Mouse (Mus musculus) A20 (cell line): ENCODE measurements around the gene Gm20605.

ENCODE experiments used
- DNase-seq: peaks from one replicate; pipeline ENCODE4 v3.0.0-alpha.2; 2011; ENCODE audit warnings: low read depth, low spot score

Gm20605 gene

GRCm38 (mm10) chr5:137628498-137629305 is at the start of gene Gm20605, which contains the start of the genes Fbxo24 and Lrch4:
TSS of gene Gm20605 (plus strand) at chr5:137629175.
TSS of gene Fbxo24 (minus strand) at chr5:137629002.
TSS of gene Lrch4 (plus strand) at chr5:137629121.
- DNase-seq: peak; percentile 100

GRCm38 (mm10) chr5:137580246-137580645 is 48.7 kb upstream of the Gm20605 start:
- DNase-seq: no peak

DNA sequence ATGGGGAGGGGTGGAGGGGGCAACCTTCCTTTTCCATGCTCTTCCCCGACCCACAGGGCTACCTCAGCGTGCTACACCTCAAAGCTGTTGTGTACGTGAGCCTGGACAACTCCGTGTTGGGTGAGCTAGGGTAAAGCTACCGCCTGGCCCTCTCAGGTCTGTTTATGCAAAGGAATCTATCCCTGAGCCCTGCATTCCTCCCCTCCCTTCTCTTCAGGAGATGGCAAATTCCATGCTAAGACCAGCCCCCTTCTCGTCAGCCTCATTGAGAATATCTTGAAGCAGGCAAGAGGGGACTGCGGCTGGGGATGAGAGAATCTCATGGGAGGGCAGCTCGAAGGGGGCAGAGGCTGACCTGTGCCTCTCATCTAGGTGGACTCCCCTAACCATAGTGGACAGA is 46.3 kb upstream of the Gm20605 start:
- no peak for DNase-seq

DNA sequence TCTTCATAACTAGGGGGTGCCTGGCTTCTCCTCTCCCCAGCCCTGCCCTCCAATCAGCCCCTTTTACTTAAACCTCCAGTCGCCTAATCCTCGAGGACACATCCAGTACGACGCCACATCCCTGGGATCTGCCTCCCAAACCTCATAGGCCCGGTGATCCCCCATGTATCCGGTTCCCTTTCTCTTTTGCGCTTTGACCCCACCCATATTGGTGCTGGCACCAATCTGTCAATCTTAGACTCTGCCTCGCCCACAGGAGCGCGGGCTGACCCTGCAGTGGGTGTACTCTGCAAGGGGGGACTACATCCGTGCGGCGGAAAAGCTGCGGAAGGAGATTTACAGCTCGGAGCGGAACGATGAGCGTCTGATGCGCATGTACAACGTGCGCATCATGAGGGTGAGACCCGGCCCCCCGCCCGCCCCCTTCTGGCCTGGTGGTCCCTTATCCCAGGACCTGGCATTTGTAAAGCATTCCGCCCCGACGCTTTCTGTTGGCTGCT is 45.3 kb upstream of the Gm20605 start:
- DNase-seq: no peak

DNA sequence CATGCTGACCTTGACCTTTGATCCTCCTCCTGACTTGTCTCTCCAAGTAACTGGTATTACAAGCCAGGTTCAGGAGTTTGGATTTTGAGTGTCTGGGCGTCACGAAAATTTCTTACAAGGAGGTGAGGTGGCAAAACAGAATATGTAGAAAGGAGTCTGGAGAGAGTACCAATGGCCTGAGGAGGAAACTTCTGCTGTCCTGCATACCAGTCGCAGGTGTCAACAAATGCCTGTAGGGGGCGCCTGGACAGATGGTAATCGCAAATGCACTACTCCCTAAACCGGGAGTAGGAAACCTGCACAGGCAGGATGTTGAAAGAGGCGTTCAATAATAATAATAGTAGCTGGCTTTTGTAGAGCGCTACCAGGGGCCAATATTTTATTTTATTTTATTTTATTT is 44.0 kb upstream of the Gm20605 start:
- DNase-seq: peak; percentile 61

DNA sequence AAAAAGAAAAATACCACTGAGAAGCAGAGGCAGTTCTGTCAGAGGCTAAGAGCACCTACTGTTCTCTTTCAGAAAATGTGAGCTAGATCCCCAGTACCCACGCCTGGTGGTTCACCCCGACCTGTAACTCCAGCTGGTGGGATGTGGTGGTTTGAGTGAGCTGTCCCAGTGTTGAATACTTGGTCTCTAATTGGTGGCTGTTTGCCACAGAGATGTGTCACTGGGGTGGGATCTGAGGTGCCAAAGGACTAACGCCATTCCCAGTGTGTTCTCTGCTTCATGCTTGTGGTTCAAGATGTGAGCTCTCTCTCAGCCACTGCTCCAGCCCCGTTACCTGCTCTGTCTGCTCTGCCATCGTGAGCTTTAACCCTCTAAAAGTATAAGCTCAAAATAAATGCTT is 38.5 kb upstream of the Gm20605 start:
- no peak for DNase-seq

- peak; percentile 70 for DNase-seq
These were observed 33.1 kb upstream of the Gm20605 start for GRCm38 (mm10) chr5:137595921-137596320.

DNA sequence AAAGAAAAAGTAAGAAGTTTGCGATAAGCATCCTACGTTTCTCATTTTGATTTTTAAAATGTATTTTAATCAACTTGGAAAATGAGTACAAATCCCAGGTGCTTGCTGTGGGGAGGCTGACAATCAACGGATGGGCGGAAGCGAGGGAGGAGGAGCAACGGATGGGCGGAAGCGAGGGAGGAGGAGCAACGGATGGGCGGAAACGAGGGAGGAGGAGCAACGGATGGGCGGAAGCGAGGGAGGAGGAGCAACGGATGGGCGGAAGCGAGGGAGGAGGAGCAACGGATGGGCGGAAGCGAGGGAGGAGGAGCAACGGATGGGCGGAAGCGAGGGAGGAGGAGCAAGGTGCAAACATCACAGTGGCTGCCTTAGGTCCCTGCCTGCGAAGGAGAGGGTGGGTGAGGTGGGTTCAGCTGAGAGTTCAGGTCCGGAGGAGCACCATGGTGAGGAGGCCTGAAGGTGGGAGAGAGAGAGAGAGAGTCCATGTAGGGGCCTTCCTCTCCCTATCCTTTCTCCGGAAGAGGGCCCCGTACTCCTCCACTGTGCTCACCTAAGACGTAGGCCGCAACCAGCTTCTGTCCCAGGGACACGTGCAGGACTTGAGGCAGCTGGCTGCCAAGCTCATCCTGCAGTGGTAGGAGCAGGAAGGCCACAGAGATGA is 32.2 kb upstream of the Gm20605 start:
- DNase-seq: peak; percentile 88

- peak; percentile 72 for DNase-seq
These were observed 31.4 kb upstream of the Gm20605 start for GRCm38 (mm10) chr5:137597625-137598024.

- no peak for DNase-seq
These were observed 30.7 kb upstream of the Gm20605 start for GRCm38 (mm10) chr5:137598100-137598826.

DNA sequence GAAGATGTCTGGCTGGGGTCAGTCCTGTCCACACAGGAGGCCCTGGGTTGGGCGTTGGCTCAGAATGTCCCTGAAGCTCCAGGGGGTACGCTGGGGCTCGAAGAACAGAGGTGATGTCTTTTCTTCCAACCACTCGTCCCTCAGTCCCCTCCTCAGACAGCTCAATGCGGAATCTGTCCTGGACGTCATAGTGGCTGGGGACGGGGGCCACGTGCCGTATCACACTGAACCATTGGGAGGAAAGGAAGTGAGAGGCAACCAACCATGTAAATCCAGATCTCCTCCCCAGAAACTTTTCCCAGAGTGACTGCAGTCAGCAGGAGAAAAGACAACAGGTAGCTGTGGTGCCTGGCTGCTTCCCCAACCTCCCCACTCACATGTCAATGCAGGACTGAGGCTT is 29.4 kb upstream of the Gm20605 start:
- no peak for DNase-seq

- no peak for DNase-seq
These were observed 28.7 kb upstream of the Gm20605 start for GRCm38 (mm10) chr5:137600281-137600618.

DNA sequence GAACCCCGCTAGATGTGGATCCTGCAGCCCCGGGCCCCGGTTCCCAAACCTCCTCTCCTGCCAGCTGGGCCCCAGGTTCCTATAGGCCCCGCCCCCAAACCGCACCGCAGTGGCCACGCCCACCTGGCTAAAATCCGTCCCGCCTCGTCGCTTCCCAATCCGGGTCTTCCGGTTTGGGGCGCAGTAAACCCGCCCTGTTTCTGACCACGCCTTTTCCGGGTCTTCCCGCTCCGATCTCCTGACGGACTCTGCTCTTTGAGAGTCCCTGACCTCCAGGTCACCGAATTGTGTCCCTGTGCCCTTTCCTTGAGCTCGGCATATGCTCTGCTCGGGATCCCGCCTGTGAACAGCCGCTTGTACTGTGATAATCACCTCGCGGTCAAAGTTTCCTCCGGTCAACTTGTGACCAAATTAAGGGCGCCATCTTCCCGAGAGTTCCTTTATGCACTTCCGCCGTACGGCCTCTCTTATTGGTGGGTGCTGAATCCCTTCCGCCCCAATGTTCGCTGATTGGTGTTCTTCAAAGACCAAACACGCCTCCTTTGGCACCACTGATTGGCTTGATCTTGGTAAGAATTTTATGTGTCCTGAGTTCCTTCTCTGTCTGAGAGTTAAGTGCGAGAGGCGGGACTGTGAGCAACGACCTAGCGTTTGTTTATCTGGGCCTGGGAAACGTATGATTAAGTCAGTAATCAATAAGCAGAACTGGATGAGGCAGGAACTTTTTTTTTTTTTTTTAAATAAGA is 28.2 kb upstream of the Gm20605 start, which contains the start of gene Mospd3:
Gene Mospd3, minus strand, starts transcription at position 440 of the 746 bp plus-strand sequence.
- DNase-seq: peak; percentile 99

DNA sequence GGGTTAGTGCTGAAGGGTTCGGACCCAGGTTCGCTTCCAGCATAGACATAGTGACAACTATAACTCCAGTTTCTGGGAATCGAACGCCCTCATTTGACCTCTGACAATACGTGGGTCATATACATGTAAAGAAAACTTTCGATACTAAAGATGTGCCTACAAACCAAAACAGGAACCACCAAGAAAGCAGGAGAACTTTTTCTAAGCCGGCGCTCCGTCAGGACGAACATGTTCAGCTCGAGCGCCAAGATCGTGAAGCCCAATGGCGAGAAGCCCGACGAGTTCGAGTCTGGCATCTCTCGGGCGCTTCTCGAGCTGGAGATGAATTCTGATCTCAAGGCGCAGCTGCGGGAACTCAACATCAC is 27.6 kb upstream of the Gm20605 start:
- no peak for DNase-seq

DNA sequence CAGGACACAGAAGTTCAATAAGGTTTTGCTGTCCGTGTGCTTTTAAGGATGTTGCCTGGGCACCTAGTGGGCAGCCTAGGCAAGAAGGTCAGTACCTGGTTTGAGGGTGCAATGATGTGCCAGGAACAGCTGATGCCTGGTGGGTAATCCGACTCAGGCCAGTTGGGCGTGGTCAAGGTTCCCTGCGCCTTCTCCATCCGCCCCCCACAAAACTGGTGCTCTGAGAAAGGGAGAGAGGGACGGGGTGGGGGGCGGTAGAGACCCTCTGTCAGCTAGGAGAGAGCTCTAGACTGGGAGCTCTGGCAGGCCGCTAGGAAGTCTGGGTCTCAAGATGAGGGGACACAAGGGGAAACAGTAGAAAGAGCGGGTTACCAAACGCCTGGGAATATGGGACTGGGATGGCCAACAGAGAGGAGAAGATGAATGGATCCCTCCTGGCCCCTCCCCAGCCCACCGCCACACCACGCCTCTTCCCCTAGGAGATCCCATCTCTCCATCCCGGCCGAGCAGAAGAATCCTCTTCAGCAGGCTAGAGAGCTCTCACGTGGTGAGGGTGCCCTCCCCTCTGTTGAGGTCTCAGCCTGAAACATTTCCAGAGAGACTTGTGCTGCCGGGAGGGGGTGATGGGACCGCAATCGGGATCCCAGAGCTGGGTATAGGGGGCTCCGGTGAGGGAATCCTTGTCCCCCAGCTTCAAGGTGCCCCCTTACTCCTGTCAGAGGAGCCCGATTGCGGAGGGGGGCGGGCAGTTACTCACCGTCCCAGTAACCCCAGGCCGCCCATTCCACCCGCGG is 20.9 kb upstream of the Gm20605 start:
- DNase-seq: no peak

DNA sequence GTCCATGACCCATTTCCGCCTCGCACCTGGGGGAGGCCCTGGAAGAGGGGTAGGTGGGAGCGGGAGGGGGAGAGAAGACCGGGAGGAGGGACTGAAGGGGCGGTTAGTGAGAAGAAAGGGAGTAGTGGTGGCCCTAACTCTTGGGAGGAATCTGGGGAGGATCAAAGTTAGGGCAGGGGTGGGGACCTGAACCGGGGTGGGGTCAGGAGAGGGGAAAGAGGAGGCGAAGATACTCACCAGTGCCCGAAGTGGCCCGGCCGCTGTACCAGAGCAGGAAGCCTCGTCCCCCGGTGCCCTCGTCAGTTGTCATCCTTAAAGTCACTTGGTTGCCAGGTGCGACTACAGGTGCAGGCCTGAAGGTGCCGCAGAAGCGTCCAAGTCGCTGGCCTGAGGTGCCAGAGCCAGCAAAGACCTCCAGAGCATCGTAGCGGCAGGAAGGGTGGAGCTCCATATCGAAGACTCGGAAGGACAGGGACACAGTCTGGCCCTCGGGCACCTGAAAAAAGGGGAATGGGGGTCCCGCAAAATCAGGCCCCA is 20.3 kb upstream of the Gm20605 start:
- no peak for DNase-seq

- no peak for DNase-seq
These were observed 19.7 kb upstream of the Gm20605 start for GRCm38 (mm10) chr5:137609292-137609691.

DNA sequence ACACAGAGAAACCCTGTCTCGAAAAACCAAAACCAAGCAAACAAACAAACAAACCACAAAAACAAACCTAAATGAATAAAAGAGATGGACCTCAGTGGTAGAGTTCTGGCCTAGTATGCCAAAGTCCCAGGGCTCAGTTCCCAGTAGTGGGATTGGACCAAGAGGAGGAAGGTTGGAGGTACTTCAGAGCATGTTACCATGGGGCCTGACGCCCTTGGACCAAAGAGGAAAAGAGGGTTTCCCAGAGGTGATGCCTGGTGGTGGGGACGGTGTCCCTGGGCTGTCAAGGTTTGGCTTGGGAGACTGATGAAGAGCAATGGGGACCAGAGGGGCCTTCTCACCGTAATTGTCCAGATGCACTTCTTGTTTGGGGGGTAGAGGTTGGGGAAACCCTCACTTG is 18.9 kb upstream of the Gm20605 start:
- DNase-seq: no peak

DNA sequence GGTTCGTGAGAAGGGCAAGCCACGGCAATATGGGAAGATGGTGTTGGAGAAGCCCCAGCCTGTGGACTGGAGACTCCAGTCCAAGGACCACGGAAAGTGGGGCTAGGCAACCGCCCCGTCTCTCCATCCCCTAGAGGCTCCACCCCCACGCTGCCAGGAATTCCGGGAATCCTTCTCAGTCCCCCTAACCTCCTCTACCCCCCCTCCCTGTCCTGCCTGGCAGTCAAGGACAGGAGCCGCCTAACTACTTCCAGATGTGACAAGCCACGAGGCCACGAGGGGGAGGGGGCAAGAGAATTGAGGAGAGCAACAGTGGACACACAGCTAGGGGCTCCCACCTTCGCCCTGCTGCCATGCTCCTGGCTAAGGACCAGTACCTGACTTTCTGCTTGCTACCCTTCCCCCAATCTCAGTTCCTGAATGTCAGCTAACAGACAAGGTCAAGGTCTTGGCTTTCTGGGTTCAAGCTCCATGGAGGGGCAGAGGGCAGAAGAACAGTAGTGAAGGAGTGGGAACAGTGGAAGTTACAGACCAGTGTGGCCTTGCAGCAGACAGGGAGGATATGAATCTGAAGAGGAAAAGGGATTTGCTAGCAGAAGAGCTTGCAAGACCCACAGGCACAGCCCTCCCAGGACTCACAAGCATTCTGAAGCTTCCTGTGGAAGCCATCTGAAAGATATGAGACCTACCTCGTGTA is 18.3 kb upstream of the Gm20605 start:
- DNase-seq: no peak

GRCm38 (mm10) chr5:137611245-137611602 is 17.8 kb upstream of the Gm20605 start:
- DNase-seq: no peak
